Mouse (Mus musculus) kidney, embryonic 16.5 days (tissue): Measurements from ENCODE around the gene 3110040N11Rik. TPM values are rescaled to one million over a fixed set of nuclear protein-coding genes. Genes with fewer than 3 reads are reported as not detected.
"Not testable (repeated sequence)": the region's sequence is repeated elsewhere in the genome, so short reads cannot be mapped to it uniquely, and the experiment has no call there.

ENCODE experiments used
- ATAC-seq: fragments of 200-750 bp; cut with Nextera tagmentation; 2 replicates; pipeline ENCODE4 v1.8.0; 2017; ENCODE audit warnings: moderate TSS enrichment; ENCODE audit not compliant: low FRiP score, low TSS enrichment
- H3K27ac ChIP-seq: fragments of 300-500 bp; sonication (generic); 2 replicates; pipeline ENCODE4 v1.5.1; 2014; ENCODE audit warnings: low read length
- H3K27me3 ChIP-seq: fragments of 300-500 bp; sonication (generic); 2 replicates; pipeline ENCODE4 v1.6.1; 2014; ENCODE audit warnings: low read length, control low read depth, mixed read lengths; ENCODE audit not compliant: insufficient read depth
- H3K36me3 ChIP-seq: fragments of 300-500 bp; sonication (generic); 2 replicates; pipeline ENCODE4 v1.6.1; 2014; ENCODE audit warnings: low read length, control low read depth, mixed read lengths; ENCODE audit not compliant: insufficient read depth
- H3K4me1 ChIP-seq: fragments of 300-500 bp; sonication (generic); 2 replicates; pipeline ENCODE4 v1.6.1; 2014; ENCODE audit warnings: low read length, control low read depth, mixed read lengths; ENCODE audit not compliant: insufficient read depth
- H3K4me2 ChIP-seq: fragments of 300-500 bp; sonication (generic); replicated peaks from 2 replicates; pipeline ENCODE4 v1.6.1; 2014; ENCODE audit warnings: low read depth, low read length
- H3K4me3 ChIP-seq: fragments of 300-500 bp; sonication (generic); 2 replicates; pipeline ENCODE4 v1.5.1; 2014; ENCODE audit warnings: mild to moderate bottlenecking, low read length
- H3K9ac ChIP-seq: fragments of 300-500 bp; sonication (generic); replicated peaks from 2 replicates; pipeline ENCODE4 v1.6.1; 2014; ENCODE audit warnings: low read length
- H3K9me3 ChIP-seq: fragments of 300-500 bp; sonication (generic); 2 replicates; pipeline ENCODE4 v1.6.1; 2016; ENCODE audit warnings: low read length, control low read depth
- WGBS: fragments of 180-500 bp; shearing (Covaris S2); extraction: QIAGEN DNeasy Blood & Tissue Kit; methylation state at CpG from one replicate; pipeline ENCODE4 v1.1.7; 2014; 5-methylcytosine and 5-hydroxymethylcytosine counted together
- polyA plus RNA-seq: library from polyadenylated mRNA; unstranded; fragments of >200 nt; fragmentation: Nextera tagmentation; extraction: Ambion mirVana; gene quantifications from 2 replicates; pipeline ENCODE4 v1.2.1, GENCODE M21; 2015

3110040N11Rik gene
- 47.4 and 51.8 TPM in 2 replicates for polyA plus RNA-seq

DNA sequence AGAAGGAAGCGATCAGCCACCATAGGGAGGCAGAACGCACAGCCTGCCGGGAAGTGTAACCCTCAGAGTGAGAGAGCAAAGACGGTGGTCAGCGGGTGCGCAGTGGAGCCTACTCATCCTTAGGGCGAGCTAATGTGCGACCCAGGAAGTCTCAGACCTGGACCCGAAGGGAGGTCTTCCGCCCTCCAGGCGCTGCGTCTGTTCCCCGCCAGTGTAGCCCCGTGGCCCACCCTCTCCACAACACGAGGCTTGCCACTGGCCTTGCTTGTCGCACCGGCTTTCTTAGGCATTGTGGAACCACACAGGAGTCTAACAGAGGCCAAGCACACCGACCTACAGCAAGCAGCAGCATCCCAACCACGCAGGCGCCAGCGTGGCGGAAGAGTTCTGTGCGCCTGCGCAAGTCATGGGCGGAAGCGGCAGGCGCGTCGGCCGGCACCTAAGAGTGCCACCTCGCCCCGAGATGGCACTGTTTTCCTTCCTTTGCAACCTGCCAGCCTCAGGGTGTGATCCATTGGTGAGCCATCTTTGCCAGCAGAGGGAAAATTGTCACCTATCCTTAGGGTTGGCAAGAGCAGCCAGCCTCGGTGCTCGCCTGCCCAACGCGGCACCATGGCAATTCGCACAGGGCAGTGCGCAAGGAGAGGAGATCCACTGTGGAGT, at the start of gene 3110040N11Rik:
Gene 3110040N11Rik, minus strand, starts transcription at position 384 of the 663 bp plus-strand sequence.
- Histone ChIP-seq H3K4me3 (peak within 1 kb of the TSS; percentile 75), H3K36me3 (peaks cover 27% of the 10 kb centered on the region; the same call in 1 of the 2 replicates), H3K9me3 (no peaks in the 10 kb centered on the region), H3K9ac (peak within 1 kb of the TSS; percentile 90), H3K4me1 (peaks cover 12% of the 10 kb centered on the region), H3K4me2 (peak within 1 kb of the TSS; percentile 83), H3K27me3 (no peaks in the 10 kb centered on the region), H3K27ac (peak within 1 kb of the TSS; percentile 99)
- ATAC-seq = peak; percentile 96
- WGBS = under 1% methylated on average over 38 of the region's 38 CpGs

GRCm38 (mm10) chr7:81837771-81838170, 48.5 kb upstream of the 3110040N11Rik start:
- not testable (repeated sequence) for H3K4me3 ChIP-seq, H3K9me3 ChIP-seq, H3K9ac ChIP-seq, ATAC-seq, H3K27ac ChIP-seq, H3K27me3 ChIP-seq, H3K36me3 ChIP-seq, H3K4me2 ChIP-seq, H3K4me1 ChIP-seq
- 82% methylated on average over 5 of the region's 5 CpGs for WGBS

DNA sequence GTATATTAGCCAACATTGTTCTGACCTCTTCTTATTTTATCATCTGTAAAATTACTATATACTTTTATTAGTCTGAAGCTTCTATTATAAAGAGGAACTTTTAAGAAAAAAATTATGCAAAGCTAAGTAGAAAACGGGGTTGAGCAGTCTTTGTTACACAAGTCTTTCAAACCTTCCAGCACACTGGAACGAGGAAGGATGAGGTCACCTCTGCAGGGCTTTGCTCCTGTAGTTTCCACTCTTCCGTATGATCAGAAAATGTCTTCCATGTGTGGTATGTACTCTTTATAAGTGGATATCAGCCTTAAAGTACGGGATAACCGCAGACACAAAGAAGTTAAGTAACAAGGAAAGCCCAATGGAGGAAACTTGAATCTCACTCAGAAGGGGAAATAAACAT, 46.2 kb upstream of the 3110040N11Rik start:
- H3K36me3 ChIP-seq = no peaks in the 10 kb centered on the region
- H3K4me1 ChIP-seq = no peaks in the 10 kb centered on the region
- 91% methylated on average over 5 of the region's 5 CpGs for WGBS
- no peak overlapping the region for H3K27ac ChIP-seq
- no peaks in the 10 kb centered on the region for H3K27me3 ChIP-seq
- no peak overlapping the region for H3K4me3 ChIP-seq
- H3K9me3 ChIP-seq = no peaks in the 10 kb centered on the region
- no peak for ATAC-seq
- no peak overlapping the region for H3K9ac ChIP-seq
- H3K4me2 ChIP-seq = no peak overlapping the region

DNA sequence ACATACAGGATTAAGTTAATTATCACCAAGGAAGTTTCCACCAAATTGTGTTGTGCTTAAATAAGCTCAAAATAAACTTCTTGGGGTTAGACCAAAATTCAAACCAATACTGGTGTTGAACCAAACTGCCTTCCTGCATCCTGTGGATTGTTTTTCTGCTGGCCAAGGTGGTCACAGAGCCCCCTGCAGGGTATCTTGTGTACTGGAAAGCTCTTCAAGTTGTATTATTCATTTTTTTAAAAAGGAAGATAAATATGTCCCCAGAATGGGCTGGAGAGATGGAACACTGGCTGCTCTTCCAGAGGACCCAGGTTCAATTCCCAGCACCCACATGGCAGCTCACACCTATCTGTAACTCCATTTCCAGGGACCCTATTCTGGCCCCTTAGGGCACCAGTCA, 45.6 kb upstream of the 3110040N11Rik start:
- Histone ChIP-seq H3K27ac (no peak overlapping the region), H3K9ac (no peak overlapping the region), H3K4me3 (no peak overlapping the region), H3K4me1 (peaks cover 4% of the 10 kb centered on the region; the same call in 1 of the 2 replicates), H3K4me2 (no peak overlapping the region), H3K9me3 (no peaks in the 10 kb centered on the region), H3K27me3 (no peaks in the 10 kb centered on the region), H3K36me3 (no peaks in the 10 kb centered on the region)
- no peak for ATAC-seq

DNA sequence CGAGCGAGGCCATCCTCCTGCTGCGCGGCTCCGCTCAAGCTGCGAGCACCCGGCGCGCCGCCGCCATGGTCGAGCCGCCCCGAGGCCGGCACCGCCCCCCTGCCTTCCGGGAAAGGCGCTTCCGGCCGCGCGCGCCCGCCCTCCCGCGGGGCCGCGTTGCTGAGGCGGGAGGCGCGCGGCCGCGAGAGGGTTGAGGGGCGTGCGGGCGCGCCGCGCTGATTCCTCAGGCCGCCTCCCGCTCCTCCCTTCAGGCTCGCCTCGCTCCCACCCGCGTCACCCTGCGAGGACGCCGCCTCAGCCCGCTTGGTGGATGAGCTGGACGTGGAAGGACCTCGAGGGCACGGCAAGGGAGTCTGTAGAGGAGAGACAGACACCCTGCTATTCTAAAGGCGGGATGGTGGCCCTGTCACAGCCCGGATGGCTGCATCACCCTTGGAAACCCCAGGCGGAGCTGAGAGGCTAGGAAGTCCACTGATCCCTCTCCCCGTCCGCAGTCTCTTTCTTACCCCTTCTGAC, 40.2 kb upstream of the 3110040N11Rik start, which contains the start of gene Btbd1:
Gene Btbd1, minus strand, starts transcription at position 53 of the 516 bp plus-strand sequence.
- peak; percentile 94 for ATAC-seq
- Histone ChIP-seq H3K4me3 (peak within 1 kb of the TSS; percentile 74), H3K4me1 (peaks cover 38% of the 10 kb centered on the region), H3K9me3 (no peaks in the 10 kb centered on the region), H3K4me2 (peak within 1 kb of the TSS; percentile 90), H3K36me3 (no peaks in the 10 kb centered on the region), H3K27ac (peak within 1 kb of the TSS; percentile 94), H3K27me3 (no peaks in the 10 kb centered on the region), H3K9ac (peak within 1 kb of the TSS; percentile 75)
- under 1% methylated on average over 55 of the region's 58 CpGs for WGBS

DNA sequence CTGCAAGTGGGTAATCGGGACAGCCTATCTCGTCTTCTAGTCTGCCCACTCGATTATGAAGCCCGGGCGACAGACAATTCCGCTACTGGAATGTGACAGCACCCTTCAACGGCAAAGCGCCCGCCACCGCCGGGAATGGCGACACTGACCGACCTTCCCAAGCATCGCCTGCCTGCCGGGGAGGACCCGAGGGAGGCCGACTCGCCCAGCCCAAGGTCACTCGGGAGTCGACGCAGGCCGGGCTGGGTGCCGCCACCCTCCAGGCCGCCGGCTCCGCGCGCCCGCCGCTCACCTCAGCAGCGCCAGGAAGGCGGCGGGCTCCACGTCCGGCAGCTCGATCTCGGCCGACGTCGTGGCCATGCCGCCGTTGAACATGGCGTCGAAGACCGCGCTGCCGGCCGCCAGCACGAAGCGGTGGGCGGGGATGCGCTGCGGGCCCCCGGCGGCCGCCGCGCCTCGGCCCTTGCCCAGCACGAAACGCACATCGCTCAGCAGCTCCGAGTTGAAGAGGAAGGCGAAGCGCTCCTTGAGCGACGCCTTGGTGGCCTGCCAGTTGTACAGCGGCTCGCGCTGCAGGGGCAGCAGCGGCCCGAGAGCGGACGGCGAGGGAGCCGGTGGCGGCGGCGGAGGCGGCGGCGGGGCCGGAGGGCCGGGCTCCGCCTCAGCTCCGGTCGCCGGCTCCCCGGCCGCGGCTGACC, 39.6 kb upstream of the 3110040N11Rik start:
- H3K9me3 ChIP-seq = no peaks in the 10 kb centered on the region
- ATAC-seq = peak; percentile 80
- peaks cover 38% of the 10 kb centered on the region for H3K4me1 ChIP-seq
- no peaks in the 10 kb centered on the region for H3K27me3 ChIP-seq
- WGBS = under 1% methylated on average over 68 of the region's 91 CpGs
- H3K9ac ChIP-seq = peak overlapping the region; percentile 75
- no peaks in the 10 kb centered on the region for H3K36me3 ChIP-seq
- H3K4me2 ChIP-seq = peak overlapping the region; percentile 90
- peak overlapping the region; percentile 74 for H3K4me3 ChIP-seq
- H3K27ac ChIP-seq = peak overlapping the region; percentile 94

- Histone ChIP-seq H3K27me3 (no peaks in the 10 kb centered on the region), H3K4me3 (peak overlapping the region; percentile 74), H3K9me3 (no peaks in the 10 kb centered on the region), H3K4me1 (peaks cover 38% of the 10 kb centered on the region), H3K36me3 (no peaks in the 10 kb centered on the region), H3K4me2 (peak overlapping the region; percentile 90), H3K27ac (peak overlapping the region; percentile 94), H3K9ac (peak overlapping the region; percentile 75)
- WGBS = 24% methylated on average over 17 of the region's 17 CpGs
- ATAC-seq = no peak
Measured at GRCm38 (mm10) chr7:81827806-81828667, 38.8 kb upstream of the 3110040N11Rik start.

DNA sequence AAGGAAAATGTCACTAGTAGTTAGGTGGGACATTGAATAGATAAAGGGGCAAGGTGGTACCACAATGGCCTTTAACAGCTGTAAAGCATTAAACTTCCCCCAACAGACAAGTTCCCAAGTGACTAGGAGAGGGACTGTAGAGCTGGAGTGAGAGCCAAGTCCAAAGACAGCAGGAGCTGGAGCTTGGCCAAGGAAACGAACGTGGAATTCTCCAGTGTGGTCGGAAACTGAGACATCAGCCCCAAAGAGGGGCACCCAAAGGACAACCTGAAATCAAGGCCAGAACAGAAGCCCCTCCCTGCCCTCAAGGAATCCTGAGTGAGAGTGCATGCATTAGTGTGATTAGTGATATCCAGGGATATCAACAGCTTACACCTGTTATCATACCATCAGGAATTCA, 36.1 kb upstream of the 3110040N11Rik start:
- peaks cover 38% of the 10 kb centered on the region for H3K4me1 ChIP-seq
- WGBS = 24% methylated on average over 3 of the region's 3 CpGs
- no peak overlapping the region for H3K4me3 ChIP-seq
- no peak overlapping the region for H3K9ac ChIP-seq
- H3K27me3 ChIP-seq = no peaks in the 10 kb centered on the region
- H3K9me3 ChIP-seq = no peaks in the 10 kb centered on the region
- no peak overlapping the region for H3K4me2 ChIP-seq
- no peak overlapping the region for H3K27ac ChIP-seq
- ATAC-seq = no peak
- no peaks in the 10 kb centered on the region for H3K36me3 ChIP-seq

- H3K27ac ChIP-seq = no peak overlapping the region
- no peaks in the 10 kb centered on the region for H3K27me3 ChIP-seq
- no peaks in the 10 kb centered on the region for H3K9me3 ChIP-seq
- peaks cover 34% of the 10 kb centered on the region for H3K4me1 ChIP-seq
- H3K4me2 ChIP-seq = no peak overlapping the region
- no peak overlapping the region for H3K4me3 ChIP-seq
- 58% methylated on average over 3 of the region's 3 CpGs for WGBS
- no peak overlapping the region for H3K9ac ChIP-seq
- no peak for ATAC-seq
- no peaks in the 10 kb centered on the region for H3K36me3 ChIP-seq
Measured at GRCm38 (mm10) chr7:81824906-81825305, 35.6 kb upstream of the 3110040N11Rik start.
